Mouse (Mus musculus) layer of hippocampus, adult 2 months (tissue): ENCODE data around the gene Gpr4. TPM values are rescaled to one million over a fixed set of nuclear protein-coding genes. Genes with fewer than 3 reads are reported as not detected.
A peak's percentile ranks its signal among the peaks of the same experiment; 100 is the strongest.

Experiments
- DNase-seq, 2 experiments: peaks; one replicate each; pipeline ENCODE4 v3.0.0; 2022; ENCODE audit warnings: low spot score in 2 of 2
- H3K27ac ChIP-seq: fragments of 200-600 bp; 2 replicates; pipeline ENCODE4 v1.8.1; 2022
- H3K4me3 ChIP-seq: fragments of 200-600 bp; 2 replicates; pipeline ENCODE4 v1.8.1; 2022; ENCODE audit warnings: mild to moderate bottlenecking
- CTCF ChIP-seq: fragments of 200-600 bp; conservative IDR thresholded peaks from 2 replicates; pipeline ENCODE4 v1.8.1; 2022; ENCODE audit warnings: antibody characterized with exemption, mild to moderate bottlenecking, moderate library complexity
- total RNA-seq, 2 experiments: library from RNA; stranded (reverse); gene quantifications; 2 replicates each; pipeline ENCODE4 v1.2.3; 2021

The Gpr4 gene
- total RNA-seq, 2 experiments from 2014 or later = 1.6 to 2.5 TPM

GRCm38 (mm10) chr7:19238344-19238743 lies 26.0 kb downstream of the Gpr4 start:
- Histone ChIP-seq H3K4me3 (no peak overlapping the region), H3K27ac (no peak overlapping the region)
- no peak for TF ChIP-seq CTCF
- DNase-seq = no peak

- peak; percentile 91 to 95 for DNase-seq
- H3K4me3 ChIP-seq = no peak overlapping the region
- peak overlapping the region; percentile 46; the same call in 1 of the 2 replicates for H3K27ac ChIP-seq
- peak; percentile 100 for TF ChIP-seq CTCF
Measured at GRCm38 (mm10) chr7:19239423-19239822, 27.1 kb downstream of the Gpr4 start.

GRCm38 (mm10) chr7:19239986-19240385 lies 27.6 kb downstream of the Gpr4 start:
- H3K27ac ChIP-seq = peak overlapping the region; percentile 46; the same call in 1 of the 2 replicates
- no peak overlapping the region for H3K4me3 ChIP-seq
- DNase-seq = no peak
- TF ChIP-seq CTCF = no peak

GRCm38 (mm10) chr7:19240905-19241463 lies 28.6 kb downstream of the Gpr4 start:
- no peak for TF ChIP-seq CTCF
- DNase-seq = peak in 1 of 2 experiments; percentile 33
- Histone ChIP-seq H3K27ac (peak overlapping the region; percentile 48; the same call in 1 of the 2 replicates), H3K4me3 (no peak overlapping the region)

- Histone ChIP-seq H3K27ac (no peak overlapping the region), H3K4me3 (no peak overlapping the region)
- TF ChIP-seq CTCF = no peak
- no peak for DNase-seq
Measured at GRCm38 (mm10) chr7:19242005-19242404, 29.7 kb downstream of the Gpr4 start.

DNA sequence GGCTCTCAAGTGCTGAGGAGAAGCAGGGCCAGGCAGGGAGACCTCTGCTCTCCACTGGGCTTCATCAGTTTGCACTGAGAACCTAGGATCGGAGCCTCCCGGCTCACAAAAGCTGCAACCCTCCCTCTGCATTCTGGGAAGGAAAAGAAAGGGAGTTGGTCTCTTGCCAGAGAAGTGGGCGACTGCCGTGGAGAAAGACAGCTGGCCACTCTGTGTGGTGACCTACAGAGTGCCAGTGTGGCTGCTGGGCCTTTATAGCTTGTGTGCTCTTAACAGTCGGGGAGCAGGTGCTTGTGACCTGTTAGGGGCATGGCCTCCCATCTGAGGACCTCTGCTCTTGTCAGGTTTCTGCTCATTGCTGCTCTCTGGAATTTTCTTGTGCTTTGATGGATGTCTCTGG lies 31.5 kb downstream of the Gpr4 start:
- no peak for DNase-seq

DNA sequence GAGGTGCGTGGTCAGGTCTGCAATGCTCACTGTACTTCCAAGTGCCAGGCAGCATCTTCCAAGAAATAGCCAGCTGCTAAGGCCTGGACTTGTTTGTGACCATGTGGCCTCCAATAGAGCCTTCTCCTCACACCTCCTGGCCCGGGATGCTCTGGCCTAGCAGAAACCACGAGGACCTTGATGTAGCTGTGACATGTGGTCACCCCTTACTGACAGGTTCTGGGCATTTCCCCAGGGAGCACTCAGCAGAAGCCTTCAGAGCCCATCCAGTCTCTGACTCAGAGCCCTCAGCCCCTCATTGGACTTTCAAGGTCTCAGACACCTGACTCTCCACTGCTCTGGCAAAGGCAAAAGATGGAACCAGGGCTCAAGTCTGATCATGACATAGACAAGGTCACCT lies 32.7 kb downstream of the Gpr4 start:
- H3K4me3 ChIP-seq = no peak overlapping the region
- 0 out of 2 replicates have a peak overlapping the region, but pooled peaks have one; percentile 43 for H3K27ac ChIP-seq
- DNase-seq = no peak
- TF ChIP-seq CTCF = no peak

More for the DNA sequence above, 31.5 kb downstream of the Gpr4 start:
- peak overlapping the region; percentile 43; the same call in 1 of the 2 replicates for H3K27ac ChIP-seq
- no peak for TF ChIP-seq CTCF
- H3K4me3 ChIP-seq = no peak overlapping the region

DNA sequence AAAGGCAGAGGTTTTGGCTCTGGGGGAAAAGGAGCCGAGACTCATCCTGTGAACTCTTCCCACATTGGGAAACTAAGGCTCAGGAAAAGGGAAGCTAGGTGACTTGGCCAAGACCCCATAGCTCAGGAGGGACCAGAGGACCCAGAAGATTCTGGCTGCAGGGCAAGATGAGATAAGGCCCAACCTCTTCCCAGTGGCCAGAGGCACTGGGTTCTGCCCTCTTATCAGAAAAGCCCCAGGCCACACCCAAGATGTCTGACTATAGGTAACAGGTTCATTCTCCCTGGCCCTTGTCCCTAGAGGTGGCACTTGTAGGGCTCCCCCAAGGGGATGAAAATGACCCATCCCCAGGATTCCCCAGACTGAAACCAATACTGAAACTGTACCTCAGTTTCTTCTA lies 34.5 kb downstream of the Gpr4 start:
- no peak for TF ChIP-seq CTCF
- Histone ChIP-seq H3K27ac (no peak overlapping the region), H3K4me3 (no peak overlapping the region)
- no peak for DNase-seq

DNA sequence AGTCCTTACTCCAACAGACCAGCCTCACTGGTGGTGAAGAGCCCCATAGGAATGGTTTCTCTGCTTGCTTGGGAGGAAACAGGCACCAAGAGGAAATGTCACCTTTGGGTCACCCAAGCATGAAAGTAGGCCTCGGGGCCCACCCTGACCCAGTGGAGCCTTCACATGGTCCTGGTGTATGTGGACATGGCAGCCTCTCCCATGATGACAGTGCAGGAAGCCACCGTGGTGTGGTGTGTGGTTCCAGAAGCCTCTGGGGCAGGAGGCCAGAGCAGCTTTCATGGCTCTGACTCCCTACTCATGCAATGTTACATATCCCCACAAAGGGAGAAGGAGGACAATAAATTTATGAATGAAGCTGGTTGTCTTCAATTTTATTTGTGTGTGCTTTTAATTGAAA lies 35.2 kb downstream of the Gpr4 start:
- no peak overlapping the region for H3K27ac ChIP-seq
- no peak for DNase-seq
- no peak overlapping the region for H3K4me3 ChIP-seq
- TF ChIP-seq CTCF = no peak

DNA sequence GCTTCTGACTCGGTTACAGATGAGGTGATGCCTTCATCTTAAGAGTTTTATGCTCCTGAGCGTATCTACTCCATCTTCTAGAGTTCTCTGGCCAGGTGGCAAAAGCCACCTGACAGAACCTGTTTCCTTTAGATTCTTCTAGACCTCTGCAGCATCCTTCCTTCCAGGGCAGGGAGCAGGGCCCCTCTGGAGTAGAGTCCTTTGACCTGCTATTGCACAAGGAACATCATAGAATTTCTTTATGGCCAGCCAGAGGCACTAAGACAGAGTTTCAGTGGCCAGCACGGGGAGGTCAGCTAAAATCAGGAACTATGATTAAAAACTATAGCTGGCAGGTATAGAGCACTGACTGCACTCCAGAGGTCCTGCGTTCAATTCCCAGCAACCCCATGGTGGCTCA lies 39.7 kb downstream of the Gpr4 start:
- no peak overlapping the region for H3K27ac ChIP-seq
- no peak for DNase-seq
- H3K4me3 ChIP-seq = no peak overlapping the region
- TF ChIP-seq CTCF = no peak

- H3K27ac ChIP-seq = no peak overlapping the region
- no peak for TF ChIP-seq CTCF
Measured at GRCm38 (mm10) chr7:19253437-19253836, 41.1 kb downstream of the Gpr4 start.

GRCm38 (mm10) chr7:19255395-19255794 lies 43.1 kb downstream of the Gpr4 start:
- no peak for DNase-seq
- Histone ChIP-seq H3K27ac (no peak overlapping the region), H3K4me3 (no peak overlapping the region)
- TF ChIP-seq CTCF = no peak

More at GRCm38 (mm10) chr7:19253437-19253836, 41.1 kb downstream of the Gpr4 start:
- no peak for DNase-seq
- H3K4me3 ChIP-seq = no peak overlapping the region

GRCm38 (mm10) chr7:19256567-19256966 lies 44.2 kb downstream of the Gpr4 start:
- no peak for TF ChIP-seq CTCF
- H3K27ac ChIP-seq = no peak overlapping the region
- DNase-seq = no peak
- no peak overlapping the region for H3K4me3 ChIP-seq

DNA sequence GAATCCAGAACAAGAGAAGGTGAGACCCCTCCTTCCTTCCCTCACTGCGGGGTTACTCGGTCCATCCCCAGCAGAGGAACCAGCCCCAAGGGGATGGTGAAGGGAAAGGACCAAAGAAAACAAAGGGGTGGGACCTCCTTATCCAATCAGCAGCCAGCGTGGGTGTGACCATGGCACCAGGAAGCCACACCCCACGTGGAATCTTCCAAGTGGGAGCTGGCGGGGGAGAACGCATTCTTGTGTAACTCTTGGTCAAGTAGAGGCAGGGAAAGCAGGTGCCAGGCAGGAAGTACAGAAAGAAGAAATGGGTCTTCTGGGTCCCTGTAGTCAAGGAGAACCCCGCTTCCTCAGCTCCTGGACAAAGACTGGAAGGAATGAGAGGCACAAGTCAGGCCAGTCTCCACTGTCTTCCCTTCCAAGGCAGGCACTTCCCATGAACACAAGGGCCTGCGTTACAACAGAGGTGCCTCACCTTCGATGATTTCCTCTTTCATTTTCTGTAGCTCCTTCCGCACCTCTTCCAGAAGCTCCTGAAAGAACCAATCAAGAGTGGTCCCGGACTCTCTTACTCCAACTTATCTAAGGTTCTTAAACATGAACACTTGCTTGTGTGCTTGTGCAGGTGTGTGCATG lies 45.2 kb downstream of the Gpr4 start:
- Histone ChIP-seq H3K4me3 (no peak overlapping the region), H3K27ac (no peak overlapping the region)
- DNase-seq = peak; percentile 54 to 58
- no peak for TF ChIP-seq CTCF

DNA sequence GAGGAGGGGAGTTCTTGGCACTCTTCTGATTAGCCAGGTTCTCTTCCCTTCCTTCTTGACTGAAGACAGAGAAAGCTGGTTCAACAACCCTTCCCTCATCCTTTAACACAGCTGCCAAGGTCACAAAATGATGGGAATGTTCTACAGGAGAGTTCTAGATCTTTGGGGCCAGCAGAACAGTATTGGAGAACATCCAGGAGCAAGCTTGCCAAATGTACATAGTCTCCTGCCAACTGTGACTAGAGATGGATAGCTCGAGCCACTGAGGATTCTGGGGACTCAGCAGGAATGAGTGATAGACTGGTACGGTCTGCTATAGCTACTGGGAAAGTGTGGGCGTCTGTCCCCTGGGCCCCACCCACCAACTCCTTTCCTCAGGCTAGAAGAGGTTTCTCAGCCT lies 46.0 kb downstream of the Gpr4 start:
- no peak for TF ChIP-seq CTCF
- no peak overlapping the region for H3K4me3 ChIP-seq
- H3K27ac ChIP-seq = no peak overlapping the region
- DNase-seq = no peak
